Mouse (Mus musculus): ENCODE measurements at regions not wholly inside any gene's neighbourhood (a gene's known extent, or its start where the extent isn't known, plus 50 kb on each side); places are given as distances from the start of the nearest gene placed in this dataset.

DNA sequence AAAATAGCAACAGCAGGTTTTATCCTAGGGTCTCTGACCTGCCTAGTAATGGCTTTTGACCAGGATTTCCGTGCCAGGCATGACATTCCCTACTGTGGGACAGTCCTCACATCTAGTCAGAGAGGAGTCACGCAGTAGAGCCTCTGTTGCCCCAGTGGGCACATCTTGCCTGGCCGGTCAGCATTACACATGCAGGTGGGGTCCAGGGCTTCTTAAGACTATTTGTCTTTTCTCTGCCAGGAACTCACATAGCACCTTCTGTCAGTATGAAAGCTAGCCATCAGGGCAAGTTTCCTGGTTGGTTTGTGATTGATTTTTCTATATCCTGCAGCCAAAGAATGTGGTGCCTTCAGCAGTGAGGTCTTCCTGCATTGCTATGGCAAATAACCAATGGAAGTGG lies 155.0 kb downstream of the Pten start:
- no peak for TF ChIP-seq CTCF (IDR thresholded peaks at IDR 0.05; ENCODE audit: control insufficient read depth, insufficient read depth, low read length)
- no peak for TF ChIP-seq POLR2A (IDR thresholded peaks at IDR 0.05; ENCODE audit: borderline replicate concordance, control insufficient read depth, low read depth, low read length)

All from bone marrow, adult 2 months (tissue).